Mouse (Mus musculus) stomach, postnatal 0 days (tissue): ENCODE results near the gene Ldlrap1. TPM values are rescaled to one million over a fixed set of nuclear protein-coding genes. Genes with fewer than 3 reads are reported as not detected.

Experiments used
- ATAC-seq: fragments of 200-750 bp; cut with Nextera tagmentation; 2 replicates; pipeline ENCODE4 v1.8.0; 2017; ENCODE audit not compliant: low FRiP score, low TSS enrichment
- DNase-seq: peaks from one replicate; pipeline ENCODE4 v3.0.0-alpha.2; 2016; ENCODE audit warnings: low spot score
- H3K27ac ChIP-seq: fragments of 300-500 bp; sonication (generic); replicated peaks from 2 replicates; pipeline ENCODE4 v1.5.1; 2014; ENCODE audit warnings: mild to moderate bottlenecking, control low read depth
- H3K27me3 ChIP-seq: fragments of 300-500 bp; sonication (generic); 2 replicates; pipeline ENCODE4 v1.6.1; 2014; ENCODE audit warnings: low read length; ENCODE audit not compliant: control insufficient read depth, insufficient read depth
- H3K36me3 ChIP-seq: fragments of 300-500 bp; sonication (generic); 2 replicates; pipeline ENCODE4 v1.6.1; 2014; ENCODE audit warnings: low read length, mixed read lengths; ENCODE audit not compliant: control insufficient read depth, insufficient read depth
- H3K4me1 ChIP-seq: fragments of 300-500 bp; sonication (generic); replicated peaks from 2 replicates; pipeline ENCODE4 v1.6.1; 2014; ENCODE audit warnings: antibody characterized with exemption; ENCODE audit not compliant: control insufficient read depth, insufficient read depth
- H3K4me2 ChIP-seq: fragments of 300-500 bp; sonication (generic); replicated peaks from 2 replicates; pipeline ENCODE4 v1.6.1; 2014; ENCODE audit warnings: low read depth, mild to moderate bottlenecking, control low read depth, moderate library complexity
- H3K4me3 ChIP-seq: fragments of 300-500 bp; sonication (generic); 2 replicates; pipeline ENCODE4 v1.5.1; 2014; ENCODE audit warnings: low read depth, low read length, control low read depth
- H3K9ac ChIP-seq: fragments of 300-500 bp; sonication (generic); 2 replicates; pipeline ENCODE4 v1.6.1; 2014; ENCODE audit warnings: mild to moderate bottlenecking, low read length, control low read depth, mixed read lengths
- H3K9me3 ChIP-seq: fragments of 300-500 bp; sonication (generic); 2 replicates; pipeline ENCODE4 v1.6.1; 2016; ENCODE audit warnings: low read length; ENCODE audit not compliant: control insufficient read depth
- CTCF ChIP-seq: IDR thresholded peaks from 2 replicates; pipeline ENCODE4 v1.5.1; 2016; ENCODE audit warnings: antibody characterized with exemption, low read depth, mild to moderate bottlenecking, moderate library complexity
- EP300 ChIP-seq: optimal IDR thresholded peaks from 2 replicates; pipeline ENCODE3; 2016; ENCODE audit warnings: antibody characterized with exemption
- WGBS: fragments of 180-500 bp; shearing (Covaris S2); extraction: QIAGEN DNeasy Blood & Tissue Kit; methylation state at CpG from one replicate; pipeline ENCODE4 v1.1.7; 2014; 5-methylcytosine and 5-hydroxymethylcytosine counted together
- polyA plus RNA-seq: library from polyadenylated mRNA; unstranded; fragments of >200 nt; fragmentation: Nextera tagmentation; extraction: Ambion mirVana; gene quantifications from 2 replicates; pipeline ENCODE4 v1.2.1, GENCODE M21; 2015

Ldlrap1 gene
- polyA plus RNA-seq, 1 experiment from 2014 or later: 18.8 TPM

- TF ChIP-seq EP300 (no peak), CTCF (no peak)
- Histone ChIP-seq H3K4me1 (peaks cover 10% of the 10 kb centered on the region; the same call in 1 of the 2 replicates), H3K4me3 (peak overlapping the region; percentile 79), H3K36me3 (no peaks in the 10 kb centered on the region), H3K27me3 (no peaks in the 10 kb centered on the region), H3K4me2 (peak overlapping the region; percentile 97), H3K9ac (peak overlapping the region; percentile 90; the same call in 1 of the 2 replicates), H3K27ac (0 out of 2 replicates have a peak overlapping the region, but pooled peaks have one; percentile 90), H3K9me3 (no peaks in the 10 kb centered on the region)
- no peak for ATAC-seq
- WGBS: 61% methylated on average over 6 of the region's 6 CpGs
- no peak for DNase-seq
Measured at GRCm38 (mm10) chr4:134766277-134766676, 1.5 kb downstream of the Ldlrap1 start.

GRCm38 (mm10) chr4:134764333-134764732 is 3.5 kb downstream of the Ldlrap1 start:
- TF ChIP-seq CTCF (no peak), EP300 (no peak)
- 0 out of 2 replicates have a peak overlapping the region, but pooled peaks have one; percentile 1 for H3K27ac ChIP-seq

GRCm38 (mm10) chr4:134762360-134762759 is 5.5 kb downstream of the Ldlrap1 start:
- no peak overlapping the region for H3K4me2 ChIP-seq
- no peak for TF ChIP-seq EP300
- no peak for TF ChIP-seq CTCF
- no peaks in the 10 kb centered on the region for H3K36me3 ChIP-seq
- H3K4me1 ChIP-seq: peaks cover 19% of the 10 kb centered on the region
- no peak for ATAC-seq
- no peak for DNase-seq
- H3K27me3 ChIP-seq: no peaks in the 10 kb centered on the region
- H3K4me3 ChIP-seq: no peak overlapping the region
- 44% methylated on average over 6 of the region's 6 CpGs for WGBS
- no peaks in the 10 kb centered on the region for H3K9me3 ChIP-seq
- H3K9ac ChIP-seq: peak overlapping the region; percentile 24; the same call in 1 of the 2 replicates
- H3K27ac ChIP-seq: peak overlapping the region; percentile 53; the same call in 1 of the 2 replicates

More at GRCm38 (mm10) chr4:134764333-134764732, 3.5 kb downstream of the Ldlrap1 start:
- no peaks in the 10 kb centered on the region for H3K9me3 ChIP-seq
- peaks cover 19% of the 10 kb centered on the region for H3K4me1 ChIP-seq
- H3K4me3 ChIP-seq: no peak overlapping the region
- no peak for ATAC-seq
- 41% methylated on average over 3 of the region's 3 CpGs for WGBS
- no peak overlapping the region for H3K9ac ChIP-seq
- H3K27me3 ChIP-seq: no peaks in the 10 kb centered on the region
- H3K4me2 ChIP-seq: no peak overlapping the region
- DNase-seq: no peak
- H3K36me3 ChIP-seq: no peaks in the 10 kb centered on the region

GRCm38 (mm10) chr4:134760793-134761201 is 7.0 kb downstream of the Ldlrap1 start:
- H3K4me2 ChIP-seq: 0 out of 2 replicates have a peak overlapping the region, but pooled peaks have one; percentile 11
- H3K27me3 ChIP-seq: no peaks in the 10 kb centered on the region
- peaks cover 16% of the 10 kb centered on the region for H3K4me1 ChIP-seq
- peak; percentile 77 for DNase-seq
- 18% methylated on average over 9 of the region's 9 CpGs for WGBS
- 0 out of 2 replicates have a peak overlapping the region, but pooled peaks have one; percentile 63 for H3K27ac ChIP-seq
- ATAC-seq: peak; percentile 22; the same call in 1 of the 2 replicates
- no peaks in the 10 kb centered on the region for H3K36me3 ChIP-seq
- no peak overlapping the region for H3K4me3 ChIP-seq
- TF ChIP-seq EP300: no peak
- TF ChIP-seq CTCF: no peak
- no peaks in the 10 kb centered on the region for H3K9me3 ChIP-seq
- H3K9ac ChIP-seq: no peak overlapping the region

GRCm38 (mm10) chr4:134760281-134760680 is 7.5 kb downstream of the Ldlrap1 start:
- Histone ChIP-seq H3K27ac (0 out of 2 replicates have a peak overlapping the region, but pooled peaks have one; percentile 63), H3K9me3 (no peaks in the 10 kb centered on the region), H3K27me3 (no peaks in the 10 kb centered on the region), H3K4me2 (0 out of 2 replicates have a peak overlapping the region, but pooled peaks have one; percentile 11), H3K36me3 (no peaks in the 10 kb centered on the region), H3K4me1 (peaks cover 14% of the 10 kb centered on the region), H3K4me3 (no peak overlapping the region), H3K9ac (no peak overlapping the region)
- ATAC-seq: no peak
- whole genome bisulfite sequencing: 67% methylated on average over 6 of the region's 6 CpGs
- DNase-seq: no peak
- TF ChIP-seq CTCF (no peak), EP300 (no peak)

GRCm38 (mm10) chr4:134759564-134759963 is 8.3 kb downstream of the Ldlrap1 start:
- no peak overlapping the region for H3K4me2 ChIP-seq
- no peak overlapping the region for H3K4me3 ChIP-seq
- no peaks in the 10 kb centered on the region for H3K9me3 ChIP-seq
- H3K27ac ChIP-seq: peak overlapping the region; percentile 63; the same call in 1 of the 2 replicates
- TF ChIP-seq EP300 (no peak), CTCF (no peak)
- H3K9ac ChIP-seq: no peak overlapping the region
- peaks cover 14% of the 10 kb centered on the region for H3K4me1 ChIP-seq
- no peaks in the 10 kb centered on the region for H3K27me3 ChIP-seq
- H3K36me3 ChIP-seq: no peaks in the 10 kb centered on the region; the same call in 1 of the 2 replicates
- DNase-seq (no peak), ATAC-seq (peak; percentile 73)
- WGBS: 70% methylated on average over 7 of the region's 7 CpGs
